Mouse (Mus musculus): ENCODE data around the gene Smim14.

DNA sequence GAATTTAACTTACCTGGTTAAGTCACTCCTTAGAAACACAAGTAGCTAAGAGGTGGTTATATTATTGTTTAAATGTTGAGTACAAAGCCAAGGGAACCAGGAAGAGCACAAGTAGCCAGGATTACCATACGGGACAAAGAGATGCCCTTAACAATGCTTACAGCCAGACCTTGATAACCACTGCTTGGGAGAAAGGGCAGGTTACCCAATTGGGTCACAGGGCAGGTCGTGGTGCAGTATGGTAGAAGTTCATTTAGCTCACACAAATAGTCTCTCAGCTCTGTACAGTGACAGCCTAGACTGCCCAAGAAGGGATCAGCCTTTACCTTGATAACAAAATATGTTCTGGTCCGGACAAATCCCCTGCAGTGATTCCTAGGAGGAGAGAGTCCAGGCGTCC, 88.0 kb downstream of the Smim14 start:
- TF ChIP-seq CTCF (IDR thresholded peaks at IDR 0.05): no peak
- no peak for TF ChIP-seq EP300 (IDR thresholded peaks at IDR 0.05)
